Mouse (Mus musculus): ENCODE results near the gene Dtd1. TPM values are rescaled to one million over a fixed set of nuclear protein-coding genes. Genes with fewer than 3 reads are reported as not detected.
A peak's percentile ranks its signal among the peaks of the same experiment; 100 is the strongest.

Dtd1 gene
- total RNA-seq, 2 experiments from 2014 or later, result 12.1 to 12.5 TPM

DNA sequence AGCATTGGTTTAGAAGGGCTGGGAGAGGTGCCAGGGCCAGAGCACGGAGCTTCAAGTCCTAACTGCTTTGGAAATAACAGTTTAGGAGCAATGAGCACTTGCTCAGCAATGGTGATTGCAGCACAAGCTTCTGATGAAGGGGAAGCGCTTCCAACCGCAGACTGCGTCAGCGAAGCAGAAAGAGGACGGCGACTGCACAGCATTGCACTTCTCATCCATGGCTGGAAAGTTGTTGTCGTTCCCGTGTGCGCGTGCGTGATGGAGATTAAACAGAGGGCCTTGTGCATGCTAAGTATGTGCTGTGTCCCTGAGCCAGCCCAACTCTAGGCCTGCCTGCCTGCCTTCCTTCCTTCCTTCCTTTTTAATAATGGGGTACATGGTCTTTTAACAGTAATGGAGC, 98.3 kb downstream of the Dtd1 start:
- no peak for DNase-seq
- intact Hi-C loops (cut with DNase I; ENCODE audit: low total_unique reads), result no loop called here

GRCm38 (mm10) chr2:144700608-144701007, 100.9 kb downstream of the Dtd1 start:
- DNase-seq, result no peak
- intact Hi-C loops (cut with DNase I; ENCODE audit: low total_unique reads), result no loop called here

- intact Hi-C loops (cut with DNase I; ENCODE audit: low total_unique reads), result no loop called here
- no peak for DNase-seq
These were observed 101.9 kb downstream of the Dtd1 start for GRCm38 (mm10) chr2:144701415-144702149.

- DNase-seq, result no peak
- intact Hi-C loops (cut with DNase I; ENCODE audit: low total_unique reads), result no loop called here
These were observed 109.6 kb downstream of the Dtd1 start for GRCm38 (mm10) chr2:144709285-144709684.

- intact Hi-C loops (cut with DNase I; ENCODE audit: low total_unique reads), result no loop called here
- DNase-seq, result no peak
These were observed 110.0 kb downstream of the Dtd1 start for GRCm38 (mm10) chr2:144709704-144710103.

DNA sequence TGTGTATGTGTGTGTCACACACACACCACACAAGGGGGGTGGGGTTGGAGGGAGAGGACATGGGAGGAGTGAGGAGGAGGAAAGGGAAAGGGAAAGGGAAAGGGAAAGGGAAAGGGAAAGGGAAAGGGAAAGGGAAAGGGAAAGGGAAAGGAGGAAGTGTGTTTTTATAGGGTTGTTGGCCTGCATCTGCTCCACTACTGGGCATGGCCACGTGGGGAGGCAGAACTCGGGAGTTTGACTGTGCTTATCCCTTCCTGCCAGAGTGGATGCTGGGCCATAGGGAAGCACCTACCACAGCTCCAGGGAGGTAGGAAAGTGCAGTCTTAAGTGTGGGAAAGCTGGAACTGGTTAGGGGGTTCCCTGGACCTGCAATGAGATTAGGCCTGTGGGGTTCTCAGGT, 114.9 kb downstream of the Dtd1 start:
- intact Hi-C loops (cut with DNase I; ENCODE audit: low total_unique reads), result no loop called here
- DNase-seq, result no peak

GRCm38 (mm10) chr2:144715211-144715768, 115.6 kb downstream of the Dtd1 start:
- intact Hi-C loops (cut with DNase I; ENCODE audit: low total_unique reads), result no loop called here
- DNase-seq, result no peak

DNA sequence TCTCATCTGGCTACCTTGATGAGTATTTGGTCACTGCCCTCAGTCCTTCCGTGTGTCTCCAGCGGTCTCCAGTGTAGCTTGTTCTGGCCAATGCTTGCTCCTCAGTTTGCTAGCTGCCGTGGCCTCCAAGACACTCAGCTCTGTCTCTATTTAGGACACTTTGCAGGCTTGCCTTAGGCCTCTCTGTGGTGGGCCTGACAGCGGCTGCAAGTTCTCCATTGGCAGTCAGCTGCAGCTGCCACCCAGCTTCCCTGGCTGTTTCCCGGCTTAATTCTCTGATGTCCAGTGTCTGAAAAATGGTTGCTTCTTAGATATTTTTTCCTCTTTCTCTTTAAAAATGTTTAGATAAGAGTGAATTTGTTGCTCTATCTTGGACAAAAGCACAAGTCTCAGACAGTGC, 116.6 kb downstream of the Dtd1 start:
- intact Hi-C loops (cut with DNase I; ENCODE audit: low total_unique reads), result no loop called here
- no peak for DNase-seq

- DNase-seq, result no peak
These were observed 118.6 kb downstream of the Dtd1 start for GRCm38 (mm10) chr2:144718273-144718672.

GRCm38 (mm10) chr2:144719294-144719693, 119.6 kb downstream of the Dtd1 start:
- intact Hi-C loops (cut with DNase I; ENCODE audit: low total_unique reads), result no loop called here
- no peak for DNase-seq

More at GRCm38 (mm10) chr2:144718273-144718672, 118.6 kb downstream of the Dtd1 start:
- intact Hi-C loops (cut with DNase I; ENCODE audit: low total_unique reads), result no loop called here

DNA sequence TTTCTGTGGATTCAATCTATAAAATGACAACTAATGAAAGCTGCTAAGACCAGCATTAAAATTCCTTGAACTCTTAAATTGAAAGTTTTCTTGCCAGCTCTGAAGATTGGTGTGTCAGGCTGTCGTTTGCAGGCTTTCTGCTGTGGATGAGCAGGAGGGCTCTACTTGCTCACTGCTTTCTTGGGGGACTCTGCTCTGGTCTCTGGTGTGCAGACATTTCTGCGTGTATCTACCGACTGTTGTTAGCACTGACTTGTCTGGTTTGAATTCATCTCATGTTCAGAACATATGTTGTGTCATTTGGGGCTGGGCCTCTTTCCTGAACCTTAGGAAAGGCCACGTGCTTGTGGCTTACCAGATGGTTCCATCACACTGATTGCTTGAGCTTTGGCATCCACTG, 120.0 kb downstream of the Dtd1 start:
- intact Hi-C loops (cut with DNase I; ENCODE audit: low total_unique reads), result no loop called here
- no peak for DNase-seq

GRCm38 (mm10) chr2:144720407-144720959, 120.8 kb downstream of the Dtd1 start:
- DNase-seq, result no peak
- intact Hi-C loops (cut with DNase I; ENCODE audit: low total_unique reads), result no loop called here

DNA sequence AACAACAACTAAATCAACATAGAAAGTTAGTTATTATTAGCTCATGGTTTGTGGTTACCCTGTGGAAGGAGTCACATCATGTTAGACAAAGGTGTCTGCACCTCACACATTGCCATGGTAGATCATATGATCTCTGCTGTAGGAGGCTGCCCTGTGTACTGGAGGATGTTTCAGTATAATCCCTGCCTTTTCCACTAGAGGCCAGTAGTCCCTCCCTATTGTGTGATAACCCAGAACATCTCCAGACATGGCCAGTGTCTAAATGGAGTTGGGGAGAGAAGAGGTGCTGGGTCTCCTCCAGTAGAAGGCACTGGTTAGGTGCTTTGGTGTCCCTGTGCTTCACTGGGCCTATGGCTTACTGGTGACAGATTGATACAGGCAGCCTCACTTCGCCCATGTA, 125.0 kb downstream of the Dtd1 start:
- intact Hi-C loops (cut with DNase I; ENCODE audit: low total_unique reads), result no loop called here
- DNase-seq, result no peak

- no peak for DNase-seq
- intact Hi-C loops (cut with DNase I; ENCODE audit: low total_unique reads), result no loop called here
These were observed 127.4 kb downstream of the Dtd1 start for GRCm38 (mm10) chr2:144727136-144727535.

- intact Hi-C loops (cut with DNase I; ENCODE audit: low total_unique reads), result no loop called here
These were observed 130.1 kb downstream of the Dtd1 start for GRCm38 (mm10) chr2:144729776-144730175.

GRCm38 (mm10) chr2:144738161-144738560, 138.5 kb downstream of the Dtd1 start:
- intact Hi-C loops (cut with DNase I; ENCODE audit: low total_unique reads), result no loop called here

More at GRCm38 (mm10) chr2:144729776-144730175, 130.1 kb downstream of the Dtd1 start:
- DNase-seq, result no peak

DNA sequence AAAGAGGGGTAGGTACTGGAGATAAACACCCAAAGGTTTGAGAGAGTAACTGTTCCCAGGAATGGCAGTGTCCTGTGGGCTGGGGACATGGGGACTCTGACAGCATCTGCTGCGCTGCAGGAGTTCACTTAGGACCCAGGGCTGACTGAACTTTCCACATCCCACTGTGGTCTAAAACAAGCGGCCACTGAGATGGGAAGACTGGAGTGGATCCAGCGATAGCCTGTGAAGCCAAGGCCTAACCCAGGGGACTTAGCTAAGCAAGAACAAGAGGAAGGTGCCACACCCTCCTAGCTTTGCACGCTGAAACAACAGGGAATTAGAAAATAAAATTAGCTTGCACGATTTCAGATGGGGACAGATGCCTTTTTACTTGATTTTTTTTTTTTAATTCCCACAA, 138.9 kb downstream of the Dtd1 start:
- DNase-seq, result peak; percentile 51

More at GRCm38 (mm10) chr2:144738161-144738560, 138.5 kb downstream of the Dtd1 start:
- DNase-seq, result no peak

DNA sequence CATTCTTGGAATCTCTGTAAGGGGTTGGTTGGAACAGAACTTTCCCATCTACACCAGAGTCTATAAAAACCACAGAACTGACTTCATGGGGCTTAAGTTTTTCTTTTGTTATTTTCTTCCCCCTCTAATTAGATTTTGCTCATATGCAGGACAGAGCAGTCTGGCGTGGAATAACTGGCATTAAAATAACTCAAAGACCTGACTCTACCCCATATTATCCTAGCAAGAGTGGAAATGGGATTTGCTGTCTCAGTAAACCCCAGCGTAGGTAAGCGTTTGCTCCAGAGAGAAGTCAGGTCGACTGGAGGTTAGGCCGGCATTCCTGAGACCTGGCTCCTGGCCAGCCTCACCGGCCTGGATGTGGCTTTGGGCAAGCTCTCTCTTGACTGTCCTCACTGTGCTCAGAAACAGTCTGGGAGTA, 140.9 kb downstream of the Dtd1 start:
- intact Hi-C loops (cut with DNase I; ENCODE audit: low total_unique reads), result no loop called here
- DNase-seq, result no peak

More for the DNA sequence above, 138.9 kb downstream of the Dtd1 start:
- intact Hi-C loops (cut with DNase I; ENCODE audit: low total_unique reads), result no loop called here

GRCm38 (mm10) chr2:144741973-144742372, 142.3 kb downstream of the Dtd1 start:
- DNase-seq, result no peak
- intact Hi-C loops (cut with DNase I; ENCODE audit: low total_unique reads), result no loop called here

DNA sequence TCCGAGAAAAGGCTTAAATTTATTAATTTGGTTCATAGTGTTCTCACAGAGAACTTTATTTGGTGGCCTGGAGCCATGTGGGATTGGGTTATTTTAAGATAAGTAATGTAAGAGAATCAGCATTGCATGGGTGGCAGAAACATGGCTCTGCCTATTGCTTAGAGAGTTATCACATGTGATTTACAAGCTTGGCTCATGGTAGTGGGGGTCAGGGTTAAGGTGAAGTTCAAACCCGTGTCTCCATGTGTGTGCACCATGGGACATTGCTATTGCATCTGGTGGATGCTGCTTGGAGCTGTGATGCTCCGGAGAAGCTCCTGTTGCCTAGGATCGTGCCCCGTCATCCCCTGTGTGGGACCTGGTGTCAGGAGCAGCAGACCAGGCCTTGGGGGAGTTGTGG, 143.6 kb downstream of the Dtd1 start:
- no peak for DNase-seq
- intact Hi-C loops (cut with DNase I; ENCODE audit: low total_unique reads), result no loop called here

- intact Hi-C loops (cut with DNase I; ENCODE audit: low total_unique reads), result no loop called here
- DNase-seq, result no peak
These were observed 145.6 kb downstream of the Dtd1 start for GRCm38 (mm10) chr2:144745266-144745665.

Data from gastrocnemius, postnatal 14 days (tissue).